Mouse (Mus musculus) frontal cortex, postnatal 10 days (tissue): ENCODE measurements at regions not wholly inside any gene's neighbourhood (a gene's known extent, or its start where the extent isn't known, plus 50 kb on each side); places are given as distances from the start of the nearest gene placed in this dataset.
"Not testable (repeated sequence)": the region's sequence is repeated elsewhere in the genome, so short reads cannot be mapped to it uniquely, and the experiment has no call there.

Experiments used
- DNase-seq, 2 experiments: peaks; one replicate each; pipeline ENCODE4 v3.0.0; 2022; ENCODE audit warnings: low spot score in 2 of 2, mixed read lengths in 1 of 2

DNA sequence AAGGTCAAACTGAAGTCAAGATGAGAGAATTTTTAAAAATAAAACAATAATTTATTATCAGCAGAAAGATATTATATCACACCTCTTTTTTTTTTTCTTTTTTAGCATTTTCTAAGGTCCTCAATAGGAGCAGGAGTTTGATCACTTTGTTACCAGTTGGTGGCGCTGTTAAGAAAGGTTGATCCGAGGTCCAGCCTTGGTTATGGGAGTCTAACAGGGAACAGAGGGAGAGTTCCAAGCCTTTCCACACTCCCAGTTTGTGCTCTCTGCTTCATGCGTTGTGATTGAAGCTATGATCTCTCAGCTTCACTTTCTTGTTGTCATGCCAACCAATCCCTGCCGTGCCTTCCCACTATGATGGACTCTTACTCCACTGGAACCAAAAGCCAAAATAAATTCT, 83.8 kb downstream of the Fam174a start:
- DNase-seq = no peak

DNA sequence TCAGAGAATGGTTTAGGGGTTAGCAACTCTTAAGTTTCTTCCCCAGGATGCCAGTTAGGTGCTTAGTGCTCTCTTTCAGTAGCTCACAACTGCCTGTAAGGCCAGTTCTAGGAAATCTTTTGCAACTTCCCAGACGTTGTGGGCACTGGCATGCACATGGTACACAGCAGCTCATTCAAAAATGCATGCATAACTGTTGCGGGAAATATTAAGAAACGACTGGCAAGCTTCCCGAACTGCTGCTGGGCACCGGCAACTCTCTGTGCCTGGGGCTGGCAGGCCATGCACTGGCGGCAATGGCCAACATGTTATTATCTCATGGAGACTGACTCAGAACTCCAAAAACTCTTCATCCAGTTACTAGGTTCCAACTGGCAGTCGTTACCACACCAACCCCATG, 86.3 kb downstream of the Fam174a start:
- no peak for DNase-seq

DNA sequence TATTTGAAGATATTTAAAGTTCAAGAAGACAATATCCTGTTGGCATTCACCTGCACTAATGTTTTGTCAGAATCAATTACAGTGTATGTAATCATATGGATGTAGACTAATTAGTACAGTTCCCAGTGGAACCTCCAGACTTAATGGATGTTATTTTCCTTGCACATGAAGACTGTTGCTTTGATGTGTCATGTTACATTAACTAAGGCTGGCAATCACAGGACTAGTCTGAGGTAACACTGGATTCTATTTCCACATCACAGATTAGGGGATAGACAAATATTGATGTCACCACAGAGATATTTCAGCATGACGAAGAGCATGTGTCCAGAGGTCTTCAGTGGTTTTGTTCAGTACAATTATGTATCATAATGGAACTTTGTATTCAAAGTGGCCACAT, 108.8 kb downstream of the Fam174a start:
- DNase-seq = no peak

DNA sequence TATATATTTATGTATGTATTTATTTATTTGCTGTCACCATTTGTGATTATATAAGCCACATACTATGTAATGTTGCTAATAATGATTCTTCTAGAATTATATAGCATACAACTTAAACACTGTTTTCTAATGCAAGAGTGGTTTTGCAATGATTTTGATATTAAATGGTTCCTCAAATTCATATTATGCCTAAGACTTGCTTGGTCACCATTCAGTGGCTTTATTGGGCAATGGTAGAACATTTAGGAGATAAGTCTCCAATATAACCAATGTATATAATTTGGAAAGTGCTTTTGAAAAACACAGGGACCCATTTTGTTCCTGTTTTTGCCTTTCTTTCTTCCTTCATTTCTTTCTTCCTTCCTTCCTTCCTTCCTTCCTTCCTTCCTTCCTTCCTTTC, 112.0 kb downstream of the Fam174a start:
- no peak for DNase-seq

DNA sequence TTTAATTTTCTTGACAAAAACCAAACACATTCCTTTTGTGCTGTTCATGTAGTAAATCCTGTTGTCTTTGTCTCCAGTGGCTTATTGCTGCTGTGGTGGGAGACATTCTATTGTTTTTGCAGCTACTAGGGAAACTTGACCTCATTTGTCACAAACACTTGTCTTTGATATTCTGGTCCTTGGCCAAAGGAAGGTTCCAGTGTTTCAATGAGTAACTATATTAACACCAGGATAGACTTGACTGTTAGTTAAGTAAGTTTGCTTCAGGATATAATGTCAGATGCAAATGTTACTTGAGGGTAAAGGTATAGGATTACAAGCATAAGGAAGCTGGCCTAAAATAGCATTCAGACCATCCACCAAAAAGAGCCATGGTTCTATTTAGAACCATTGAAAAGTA, 123.7 kb downstream of the Fam174a start:
- no peak for DNase-seq

DNA sequence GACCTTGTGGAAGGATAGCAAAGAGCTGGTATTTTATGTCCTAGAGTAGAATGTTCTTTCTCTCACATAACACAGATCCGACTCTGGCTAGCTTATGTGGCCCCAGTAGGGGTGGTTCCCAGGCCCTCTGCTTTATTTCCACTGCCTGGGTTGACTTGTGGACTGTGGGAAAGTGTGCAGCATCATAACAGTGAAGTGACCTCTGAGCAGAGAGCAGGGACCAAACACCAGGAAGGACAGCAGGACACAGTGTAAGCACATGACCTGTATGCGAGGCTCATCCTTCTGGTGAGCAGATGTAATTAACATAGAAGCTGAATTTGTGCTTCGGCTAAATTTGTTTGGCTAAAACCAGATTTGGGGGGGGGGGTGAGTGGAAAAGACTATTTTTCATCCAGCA, 132.1 kb downstream of the Fam174a start:
- no peak for DNase-seq

DNA sequence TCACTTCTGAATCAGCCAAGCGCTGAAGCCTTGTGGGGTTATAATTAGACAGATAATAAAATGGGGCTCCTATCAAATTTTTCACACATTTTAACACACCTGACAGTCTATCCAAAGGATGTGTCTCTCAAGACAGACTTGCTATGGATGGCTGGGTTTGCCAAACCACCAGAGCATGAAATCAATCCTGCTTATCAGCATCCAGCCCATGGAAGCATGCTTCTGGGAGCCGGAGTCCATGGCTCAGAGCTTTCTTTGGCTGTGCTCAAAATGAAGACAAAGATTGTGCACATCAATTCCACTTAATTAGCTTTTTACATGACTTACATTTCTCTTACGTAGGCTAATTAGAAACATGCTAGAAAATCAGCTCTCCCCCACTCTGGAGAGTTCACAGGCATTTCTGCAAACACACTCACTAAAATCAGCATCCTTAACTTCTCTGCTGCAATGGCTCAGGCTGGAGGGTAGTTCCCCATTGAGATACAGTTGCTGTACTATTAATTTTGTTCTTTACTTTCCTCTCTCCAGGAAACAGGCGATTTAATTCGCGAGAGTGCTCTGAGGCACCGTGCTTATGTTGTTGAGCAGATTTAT, 135.6 kb downstream of the Fam174a start:
- DNase-seq = no peak

DNA sequence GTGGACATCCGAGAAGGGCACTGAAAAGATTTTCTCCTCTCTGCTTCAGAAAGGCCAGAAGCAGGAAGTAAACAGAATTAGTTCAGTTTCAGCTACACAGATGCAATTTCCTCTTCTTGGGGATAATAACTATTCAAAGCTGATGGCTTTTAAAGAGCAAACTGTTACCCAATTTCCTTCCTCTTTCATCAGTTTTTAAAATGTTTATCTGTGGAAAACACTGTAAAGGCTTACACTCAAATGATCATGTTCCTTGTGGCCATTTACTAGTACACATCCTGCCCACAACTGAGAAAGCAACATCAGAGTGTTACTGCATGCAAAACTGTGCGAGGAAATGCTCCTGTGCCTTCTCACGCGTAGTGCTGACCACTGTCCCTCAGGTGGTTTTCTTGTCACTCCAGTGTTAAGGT, 137.5 kb downstream of the Fam174a start:
- DNase-seq = no peak

DNA sequence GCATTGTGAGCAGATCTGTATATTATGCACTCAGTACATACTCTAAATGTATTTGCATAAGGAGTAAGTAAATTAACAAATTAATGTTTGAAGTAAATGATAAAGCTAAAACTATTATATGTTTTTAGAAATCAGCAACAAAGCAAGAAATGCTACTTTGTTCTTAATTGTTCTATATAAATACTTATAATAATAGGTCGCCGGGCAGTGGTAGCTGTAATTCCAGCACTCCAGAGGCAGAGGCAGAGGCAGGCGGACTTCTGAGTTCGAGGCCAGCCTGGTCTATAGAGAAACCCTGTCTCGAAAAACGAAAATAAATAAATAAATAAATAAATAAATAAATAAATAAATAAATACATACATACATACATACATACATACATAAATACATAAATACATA, 138.3 kb downstream of the Fam174a start:
- peak; percentile 22 to 57 for DNase-seq

DNA sequence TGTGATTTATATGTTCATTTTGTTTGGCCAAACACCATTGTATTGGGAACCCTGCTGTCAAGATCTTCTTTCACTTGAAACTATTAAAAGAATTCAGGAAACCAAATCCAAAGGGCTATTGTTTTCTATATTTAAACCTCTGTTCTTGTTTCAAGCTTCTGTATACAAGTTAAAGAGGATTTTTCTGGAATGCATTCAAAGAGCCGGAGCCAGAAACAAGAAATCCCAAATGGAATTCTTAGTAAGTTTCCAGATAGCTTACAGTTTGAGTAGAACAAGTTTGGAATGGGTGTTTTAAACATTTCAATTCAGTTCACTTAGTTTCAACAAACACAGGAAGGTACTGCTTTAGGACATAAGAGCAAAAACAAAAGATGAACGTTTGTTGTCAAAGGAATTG, 140.8 kb downstream of the Fam174a start:
- no peak for DNase-seq

DNA sequence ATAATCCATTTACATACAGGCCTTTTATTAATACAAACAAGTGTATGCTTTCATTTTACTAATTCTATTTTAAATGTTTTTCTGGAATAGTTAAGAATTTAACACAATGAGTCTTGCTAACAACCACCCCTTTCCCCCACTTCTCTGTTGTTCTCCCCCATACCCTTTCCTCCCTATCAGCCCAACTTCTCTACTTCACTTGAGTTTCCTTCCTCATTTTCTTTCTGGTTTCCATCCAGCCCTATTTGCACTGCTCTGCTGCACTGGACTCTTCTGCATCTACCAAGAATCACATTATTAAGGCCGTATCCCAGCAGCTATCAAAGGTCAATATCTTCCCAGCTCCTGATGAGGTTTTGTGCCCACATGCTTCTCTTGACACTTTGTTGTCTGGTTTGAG, 145.9 kb downstream of the Fam174a start:
- DNase-seq = no peak

DNA sequence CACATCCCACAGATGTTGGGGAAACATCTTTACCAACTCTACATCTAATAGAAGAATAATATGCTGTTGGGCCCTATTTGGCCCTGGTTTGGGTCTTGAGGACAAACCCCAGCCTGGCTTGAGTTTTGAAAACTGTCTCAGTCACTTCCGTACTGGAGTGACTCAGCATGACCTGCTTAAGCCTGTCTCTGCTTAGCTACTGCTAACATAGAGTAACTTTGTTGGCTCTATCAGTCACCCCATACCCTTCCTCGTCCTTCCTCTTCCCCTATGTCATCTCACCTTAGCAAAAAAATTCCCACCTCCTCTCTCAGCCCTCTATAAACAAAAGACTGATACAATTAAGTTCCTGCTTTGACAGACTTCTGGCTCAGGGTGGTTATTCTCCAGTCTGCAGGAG, 154.7 kb downstream of the Fam174a start:
- no peak for DNase-seq

DNA sequence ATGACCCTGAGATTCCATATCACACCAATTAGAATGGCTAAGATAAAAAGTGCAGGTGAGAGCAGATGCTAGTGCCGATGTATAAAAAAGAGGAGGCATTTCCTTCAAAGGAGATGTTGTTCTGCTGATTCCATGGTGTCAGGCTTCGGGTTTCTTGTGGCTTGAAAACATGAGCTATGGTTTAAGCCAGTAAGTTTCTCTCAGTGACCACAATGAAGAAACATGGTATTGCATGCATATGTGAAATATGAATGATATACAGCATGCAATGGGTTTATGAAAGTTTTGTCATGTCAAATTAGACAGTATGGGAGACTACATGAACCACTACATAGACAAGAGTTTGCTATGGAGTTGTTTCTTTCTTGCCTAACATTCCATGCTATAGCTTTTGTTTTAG, 155.3 kb downstream of the Fam174a start:
- DNase-seq = no peak

DNA sequence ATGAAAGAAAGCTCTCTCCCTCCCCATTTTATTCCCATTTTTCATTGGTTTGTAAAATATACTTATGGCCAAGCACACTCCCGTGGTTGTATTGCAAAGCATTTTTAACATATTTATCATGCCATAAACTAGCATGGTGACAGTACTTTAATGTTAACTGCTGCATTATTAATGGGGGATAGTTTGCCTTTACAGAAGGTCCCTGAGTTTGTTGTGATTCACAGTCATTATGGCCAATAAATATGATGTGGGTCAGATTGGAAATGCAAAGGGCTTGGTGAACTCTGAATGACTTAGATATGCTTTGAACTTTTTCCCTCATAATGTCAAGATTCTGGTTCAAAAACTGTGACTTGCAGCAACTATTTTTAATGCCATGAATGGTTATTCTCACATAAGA, 157.1 kb downstream of the Fam174a start:
- DNase-seq = no peak

DNA sequence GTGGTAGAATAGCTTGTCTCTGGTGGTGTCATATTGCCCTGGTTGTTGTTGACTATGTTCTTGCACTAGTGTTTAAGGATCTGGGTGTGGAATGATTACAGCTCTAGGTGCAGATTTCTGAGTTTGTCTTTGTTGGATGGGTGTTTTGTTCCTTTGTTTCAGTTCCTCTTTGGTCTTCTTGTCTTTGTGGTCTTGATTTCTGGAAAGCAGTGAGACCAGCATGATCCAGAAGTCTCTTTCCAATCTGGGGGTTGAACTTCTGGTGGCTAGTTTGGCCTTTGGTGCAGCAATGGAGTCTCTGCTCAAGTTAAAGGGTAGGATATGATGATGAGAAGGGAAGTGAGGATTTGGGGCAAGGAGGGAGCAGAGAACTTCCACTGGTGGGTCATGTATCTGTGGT, 174.4 kb downstream of the St8sia4 start:
- no peak for DNase-seq

DNA sequence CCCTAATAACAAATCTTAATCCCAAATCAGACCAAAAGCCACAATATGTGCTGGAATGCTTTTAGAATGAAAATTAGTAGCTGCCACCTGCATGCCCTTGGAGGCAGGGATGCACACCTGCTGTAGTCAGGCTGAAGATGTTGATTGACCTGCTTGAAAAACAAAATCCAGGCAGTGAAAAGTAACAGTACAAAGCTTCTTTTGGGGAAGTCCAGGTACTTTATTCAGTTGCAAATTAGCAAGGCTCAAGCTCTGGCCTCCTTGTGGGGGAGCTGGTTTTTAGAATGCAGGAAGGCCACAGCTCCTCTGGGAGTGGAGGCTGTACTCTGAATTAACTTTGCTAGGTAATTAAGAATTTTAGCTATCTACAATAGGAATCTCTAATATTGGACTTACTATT, 166.7 kb downstream of the St8sia4 start:
- not testable (repeated sequence) for DNase-seq

DNA sequence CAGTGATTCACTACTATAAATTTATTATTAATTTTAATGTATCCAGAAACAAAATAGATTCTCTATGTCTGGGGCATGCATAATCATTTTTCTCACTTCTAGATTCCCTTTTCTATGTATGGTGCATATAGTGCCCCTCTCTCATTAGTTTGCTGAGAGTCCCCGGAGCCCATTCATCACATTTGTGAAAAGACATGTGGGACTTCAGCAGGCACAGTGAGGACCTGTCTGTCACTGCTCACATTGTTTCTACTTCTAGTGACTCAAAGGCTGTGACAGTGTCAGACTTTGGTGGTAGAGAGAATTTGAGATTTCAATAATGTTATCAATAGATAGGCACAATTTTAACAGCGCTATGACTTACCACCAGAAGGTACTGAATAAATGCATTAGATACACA, 158.7 kb downstream of the St8sia4 start:
- DNase-seq = no peak

DNA sequence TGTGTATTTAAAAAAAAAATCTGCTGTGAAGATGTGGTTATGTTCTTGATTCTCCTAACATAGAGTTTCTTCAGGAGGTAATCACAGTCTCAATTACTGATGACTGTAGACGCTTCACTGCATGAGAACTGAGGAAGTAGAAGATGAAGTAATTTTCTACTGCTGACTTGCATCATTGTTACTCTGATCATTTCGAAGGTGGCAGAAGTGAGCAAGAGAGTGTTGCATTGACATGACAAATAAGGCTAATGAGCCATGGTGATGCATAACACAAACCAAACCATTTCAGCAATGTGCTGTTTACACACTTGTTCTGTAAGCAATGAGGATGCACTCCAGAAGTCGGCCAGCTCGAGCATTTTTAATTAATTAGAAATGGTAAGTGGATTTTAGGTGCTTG, 138.6 kb downstream of the St8sia4 start:
- no peak for DNase-seq

DNA sequence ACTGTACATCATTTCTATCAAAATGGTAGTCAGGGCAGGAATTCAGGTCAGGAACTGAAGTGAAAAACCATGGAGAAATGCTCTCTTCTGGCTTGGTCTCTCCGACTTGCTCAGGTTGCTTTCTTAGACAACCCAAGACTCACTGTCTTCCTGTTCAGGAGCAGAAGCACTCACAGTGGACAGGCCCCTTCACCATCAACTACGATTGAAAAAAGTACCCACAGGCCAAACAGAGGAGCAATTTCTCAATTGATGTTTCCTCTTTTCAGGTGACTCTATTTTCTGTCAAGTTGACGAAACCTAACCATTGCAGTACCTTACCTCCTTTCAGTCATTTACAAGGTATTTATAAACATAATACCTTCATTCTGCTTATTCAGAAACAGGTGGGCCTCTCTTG, 136.4 kb downstream of the St8sia4 start:
- no peak for DNase-seq
